Mouse (Mus musculus) hindbrain, postnatal 0 days (tissue): Measurements from ENCODE around the gene Gtf2ird2. TPM values are rescaled to one million over a fixed set of nuclear protein-coding genes. Genes with fewer than 3 reads are reported as not detected.
A peak's percentile ranks its signal among the peaks of the same experiment; 100 is the strongest.

ENCODE experiments used
- ATAC-seq: fragments of 200-750 bp; cut with Nextera tagmentation; 2 replicates; pipeline ENCODE4 v1.8.0; 2017; ENCODE audit warnings: mild to moderate bottlenecking, moderate TSS enrichment, moderate library complexity
- DNase-seq: peaks from one replicate; pipeline ENCODE4 v3.0.0-alpha.2; 2015; ENCODE audit warnings: low spot score
- H3K27ac ChIP-seq: fragments of 300-500 bp; sonication (generic); 2 replicates; pipeline ENCODE4 v1.5.1; 2014; ENCODE audit warnings: mild to moderate bottlenecking
- H3K27me3 ChIP-seq: fragments of 300-500 bp; sonication (generic); 2 replicates; pipeline ENCODE4 v1.6.1; 2014; ENCODE audit warnings: low read length, mixed read lengths; ENCODE audit not compliant: insufficient read depth
- H3K36me3 ChIP-seq: fragments of 300-500 bp; sonication (generic); 2 replicates; pipeline ENCODE4 v1.6.1; 2014; ENCODE audit warnings: low read length, mixed read lengths; ENCODE audit not compliant: insufficient read depth
- H3K4me1 ChIP-seq: fragments of 300-500 bp; sonication (generic); 2 replicates; pipeline ENCODE4 v1.6.1; 2014; ENCODE audit warnings: antibody characterized with exemption, low read length, mixed read lengths; ENCODE audit not compliant: insufficient read depth
- H3K4me2 ChIP-seq: fragments of 300-500 bp; sonication (generic); 2 replicates; pipeline ENCODE4 v1.6.1; 2014; ENCODE audit warnings: low read depth, mild to moderate bottlenecking, low read length, moderate library complexity, mixed read lengths
- H3K4me3 ChIP-seq: fragments of 300-500 bp; sonication (generic); 2 replicates; pipeline ENCODE4 v1.5.1; 2014; ENCODE audit warnings: low read length
- H3K9ac ChIP-seq: fragments of 300-500 bp; sonication (generic); replicated peaks from 2 replicates; pipeline ENCODE4 v1.6.1; 2014; ENCODE audit warnings: mild to moderate bottlenecking, low read length, moderate library complexity, mixed read lengths
- H3K9me3 ChIP-seq: fragments of 300-500 bp; sonication (generic); 2 replicates; pipeline ENCODE4 v1.6.1; 2016; ENCODE audit warnings: low read length, mixed read lengths
- CTCF ChIP-seq: IDR thresholded peaks from 2 replicates; pipeline ENCODE4 v1.5.1; 2016; ENCODE audit warnings: antibody characterized with exemption, control low read depth, low read depth
- WGBS: fragments of 180-500 bp; shearing (Covaris S2); extraction: QIAGEN DNeasy Blood & Tissue Kit; methylation state at CpG from one replicate; pipeline ENCODE4 v1.1.7; 2014; 5-methylcytosine and 5-hydroxymethylcytosine counted together
- polyA plus RNA-seq: library from polyadenylated mRNA; unstranded; fragments of >200 nt; fragmentation: Nextera tagmentation; extraction: Ambion mirVana; gene quantifications from 2 replicates; pipeline ENCODE4 v1.2.1, GENCODE M21; 2015
- total RNA-seq: library from RNA; depleted of rRNA; stranded (reverse); fragments of >200 nt; gene quantifications from 2 replicates; pipeline ENCODE4 v1.2.3, GENCODE M21; 2014

Gene Gtf2ird2
- total and polyA plus RNA-seq, 2 experiments from 2014 or later, result 11.6 to 14.6 TPM

- H3K9me3 ChIP-seq, result no peaks in the 10 kb centered on the region
- TF ChIP-seq CTCF, result no peak
- H3K9ac ChIP-seq, result no peak overlapping the region
- ATAC-seq (peak; percentile 45), DNase-seq (peak; percentile 34)
- H3K27me3 ChIP-seq, result no peaks in the 10 kb centered on the region
- H3K4me3 ChIP-seq, result no peak overlapping the region
- H3K4me1 ChIP-seq, result no peaks in the 10 kb centered on the region
- no peak overlapping the region for H3K4me2 ChIP-seq
- 78% methylated on average over 14 of the region's 14 CpGs for WGBS
- H3K27ac ChIP-seq, result peak overlapping the region; percentile 27; the same call in 1 of the 2 replicates
- peaks cover 94% of the 10 kb centered on the region for H3K36me3 ChIP-seq
Measured at GRCm38 (mm10) chr5:134248608-134249244, 64.9 kb downstream of the Gtf2ird2 start.

- no peaks in the 10 kb centered on the region for H3K27me3 ChIP-seq
- DNase-seq (no peak), ATAC-seq (no peak)
- no peak overlapping the region for H3K4me2 ChIP-seq
- peak overlapping the region; percentile 27; the same call in 1 of the 2 replicates for H3K27ac ChIP-seq
- H3K36me3 ChIP-seq, result peaks cover 92% of the 10 kb centered on the region
- 84% methylated on average over 8 of the region's 8 CpGs for WGBS
- no peak overlapping the region for H3K4me3 ChIP-seq
- no peak overlapping the region for H3K9ac ChIP-seq
- no peaks in the 10 kb centered on the region for H3K4me1 ChIP-seq
- no peak for TF ChIP-seq CTCF
- H3K9me3 ChIP-seq, result no peaks in the 10 kb centered on the region
Measured at GRCm38 (mm10) chr5:134249245-134249649, 65.4 kb downstream of the Gtf2ird2 start.

- ATAC-seq, result no peak
- WGBS, result 92% methylated on average over 3 of the region's 3 CpGs
- no peak for DNase-seq
Measured at GRCm38 (mm10) chr5:134250601-134251000, 66.8 kb downstream of the Gtf2ird2 start.

GRCm38 (mm10) chr5:134251083-134251482 is 67.3 kb downstream of the Gtf2ird2 start:
- no peak overlapping the region for H3K4me2 ChIP-seq
- H3K4me3 ChIP-seq, result no peak overlapping the region
- ATAC-seq (no peak), DNase-seq (no peak)
- H3K9ac ChIP-seq, result no peak overlapping the region
- no peaks in the 10 kb centered on the region for H3K4me1 ChIP-seq
- no peak for TF ChIP-seq CTCF
- H3K27me3 ChIP-seq, result no peaks in the 10 kb centered on the region
- H3K27ac ChIP-seq, result no peak overlapping the region
- H3K9me3 ChIP-seq, result no peaks in the 10 kb centered on the region
- WGBS, result 98% methylated on average over 4 of the region's 4 CpGs
- H3K36me3 ChIP-seq, result peaks cover 92% of the 10 kb centered on the region

More at GRCm38 (mm10) chr5:134250601-134251000, 66.8 kb downstream of the Gtf2ird2 start:
- H3K36me3 ChIP-seq, result peaks cover 92% of the 10 kb centered on the region
- no peak overlapping the region for H3K9ac ChIP-seq
- H3K4me1 ChIP-seq, result no peaks in the 10 kb centered on the region
- H3K9me3 ChIP-seq, result no peaks in the 10 kb centered on the region
- H3K27me3 ChIP-seq, result no peaks in the 10 kb centered on the region
- no peak overlapping the region for H3K27ac ChIP-seq
- no peak overlapping the region for H3K4me2 ChIP-seq
- TF ChIP-seq CTCF, result no peak
- H3K4me3 ChIP-seq, result no peak overlapping the region

GRCm38 (mm10) chr5:134253806-134254205 is 70.0 kb downstream of the Gtf2ird2 start:
- Histone ChIP-seq H3K27ac (no peak overlapping the region), H3K9ac (no peak overlapping the region), H3K27me3 (no peaks in the 10 kb centered on the region), H3K9me3 (no peaks in the 10 kb centered on the region), H3K4me2 (no peak overlapping the region), H3K4me3 (no peak overlapping the region), H3K4me1 (no peaks in the 10 kb centered on the region), H3K36me3 (peaks cover 79% of the 10 kb centered on the region)
- 75% methylated on average over 3 of the region's 3 CpGs for WGBS
- TF ChIP-seq CTCF, result peak; percentile 28
- no peak for ATAC-seq
- DNase-seq, result no peak

GRCm38 (mm10) chr5:134255294-134255693 is 71.5 kb downstream of the Gtf2ird2 start:
- Histone ChIP-seq H3K36me3 (peaks cover 81% of the 10 kb centered on the region), H3K9me3 (no peaks in the 10 kb centered on the region), H3K4me1 (no peaks in the 10 kb centered on the region), H3K9ac (no peak overlapping the region), H3K27me3 (no peaks in the 10 kb centered on the region), H3K4me2 (no peak overlapping the region), H3K4me3 (no peak overlapping the region), H3K27ac (no peak overlapping the region)
- no peak for TF ChIP-seq CTCF
- WGBS, result 88% methylated on average over 10 of the region's 10 CpGs
- DNase-seq, result no peak
- ATAC-seq, result no peak

GRCm38 (mm10) chr5:134257349-134258031 is 73.7 kb downstream of the Gtf2ird2 start:
- H3K4me2 ChIP-seq, result no peak overlapping the region
- no peaks in the 10 kb centered on the region for H3K4me1 ChIP-seq
- H3K36me3 ChIP-seq, result peaks cover 82% of the 10 kb centered on the region
- no peaks in the 10 kb centered on the region for H3K9me3 ChIP-seq
- ATAC-seq (no peak), DNase-seq (no peak)
- H3K4me3 ChIP-seq, result no peak overlapping the region
- no peak overlapping the region for H3K9ac ChIP-seq
- no peaks in the 10 kb centered on the region for H3K27me3 ChIP-seq
- H3K27ac ChIP-seq, result no peak overlapping the region
- TF ChIP-seq CTCF, result no peak
- 92% methylated on average over 13 of the region's 13 CpGs for WGBS
